Mouse (Mus musculus) lung, adult 2 months (tissue): ENCODE data around the gene Wdr95.

Experiments
- CTCF ChIP-seq: fragments of 200-500 bp; IDR thresholded peaks from 2 replicates; pipeline ENCODE4 v1.5.1; 2011; ENCODE audit warnings: mild to moderate bottlenecking, low read length, control low read depth; ENCODE audit not compliant: insufficient read depth
- POLR2A ChIP-seq: fragments of 200-500 bp; IDR thresholded peaks from 2 replicates; pipeline ENCODE4 v1.6.1; 2011; ENCODE audit warnings: low read depth, mild to moderate bottlenecking, control low read depth, low read length, borderline replicate concordance; ENCODE audit errors: extremely low read depth

GRCm38 (mm10) chr5:149484270-149484669 lies 44.2 kb upstream of the Wdr95 start:
- TF ChIP-seq POLR2A (no peak), CTCF (no peak)
